Comparison of ENCODE assay signal across 16 mouse cellular contexts in the genomic region with DNA sequence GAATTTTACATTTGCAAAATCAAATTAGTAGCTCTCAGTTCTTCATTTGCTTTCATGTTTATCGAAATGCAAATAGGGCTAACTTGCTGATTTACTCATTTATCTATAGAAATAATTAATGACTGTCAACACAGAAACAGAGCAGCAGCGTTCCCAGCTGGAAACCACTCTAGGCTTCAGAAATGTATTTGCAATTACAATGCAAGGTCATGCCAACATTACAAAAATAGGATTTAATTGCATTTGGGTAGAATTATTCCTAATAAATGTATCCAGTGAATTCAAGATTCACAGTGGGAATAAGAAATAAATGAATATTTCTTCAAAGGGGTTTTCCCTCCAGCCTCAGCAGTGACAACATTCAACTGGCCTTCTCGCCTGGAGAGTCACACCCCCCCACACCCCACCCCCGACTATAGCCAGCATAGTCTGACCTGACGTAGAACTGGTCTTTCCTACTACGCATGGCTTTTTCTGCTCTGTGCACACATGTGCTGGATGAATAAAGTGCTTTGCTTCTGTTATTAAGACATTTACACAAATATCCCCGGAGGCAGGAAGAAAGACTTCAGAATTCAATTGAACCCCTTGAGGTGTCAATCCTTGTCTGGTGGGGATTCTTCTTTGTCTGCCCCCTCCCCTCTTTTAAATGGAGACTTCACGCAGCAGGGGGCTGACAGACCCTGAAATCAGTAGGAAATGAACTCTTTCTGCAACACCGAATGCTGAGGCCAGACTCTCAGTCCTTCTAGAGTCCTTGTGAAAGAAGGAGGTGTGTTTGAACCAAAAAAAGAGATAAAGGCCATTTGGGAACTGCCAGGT.
DNase-seq lines count a peak whose midpoint lies in the region; ATAC-seq and TF ChIP-seq lines count a peak whose summit lies in the region.
"Had no signal": no experiment of that assay in that cellular context is flagged by ENCODE, and none has a peak within 500 bp of the region (broad histone marks: within the 10 kb centered on the region; RNA-seq: fewer than 3 reads in every experiment).

No protein-coding gene starts in this region.

- no peaks in the 10 kb centered on the region for H3K27me3 ChIP-seq in forebrain, embryonic 13.5 days
- H3K27me3 ChIP-seq in hindbrain, postnatal 0 days (ENCODE audit: insufficient read depth, low read length): no peaks in the 10 kb centered on the region
- no peaks in the 10 kb centered on the region for H3K27me3 ChIP-seq in neural tube, embryonic 12.5 days (replicated peaks)
- H3K27me3 ChIP-seq: heart, embryonic 15.5 days; limb, embryonic 13.5 days; Patski had no signal

- H3K9ac ChIP-seq in forebrain, embryonic 13.5 days: no peak overlapping the region
- no peak overlapping the region for H3K9ac ChIP-seq in hindbrain, postnatal 0 days (replicated peaks; ENCODE audit: low read length)
- no peak overlapping the region for H3K9ac ChIP-seq in neural tube, embryonic 12.5 days
- H3K9ac ChIP-seq: heart, embryonic 15.5 days; limb, embryonic 13.5 days had no signal

- H3K9me3 ChIP-seq in forebrain, embryonic 13.5 days (replicated peaks): no peaks in the 10 kb centered on the region
- H3K9me3 ChIP-seq in hindbrain, postnatal 0 days (ENCODE audit: low read length): no peaks in the 10 kb centered on the region
- no peaks in the 10 kb centered on the region for H3K9me3 ChIP-seq in neural tube, embryonic 12.5 days
- H3K9me3 ChIP-seq: heart, embryonic 15.5 days; limb, embryonic 13.5 days had no signal

- H3K36me3 ChIP-seq in forebrain, embryonic 13.5 days (ENCODE audit: poor library complexity, severe bottlenecking): no peaks in the 10 kb centered on the region
- no peaks in the 10 kb centered on the region for H3K36me3 ChIP-seq in hindbrain, postnatal 0 days (ENCODE audit: insufficient read depth, low read length)
- H3K36me3 ChIP-seq in neural tube, embryonic 12.5 days: no peaks in the 10 kb centered on the region
- H3K36me3 ChIP-seq: heart, embryonic 15.5 days; limb, embryonic 13.5 days had no signal

- ATAC-seq in forebrain, embryonic 13.5 days: peak; percentile 73; the same call in 1 of the 2 replicates
- peak; percentile 64 for ATAC-seq in hindbrain, postnatal 0 days
- peak; percentile 74; the same call in 1 of the 2 replicates for ATAC-seq in neural tube, embryonic 12.5 days (ENCODE audit: low FRiP score, low read depth)
- ATAC-seq: Patski had no signal

- H3K4me2 ChIP-seq in forebrain, embryonic 13.5 days: no peak overlapping the region
- H3K4me2 ChIP-seq in hindbrain, postnatal 0 days (ENCODE audit: low read depth, low read length): no peak overlapping the region
- H3K4me2 ChIP-seq in neural tube, embryonic 12.5 days (replicated peaks): peak overlapping the region; percentile 14; the same call in 1 of the 2 replicates
- H3K4me2 ChIP-seq: heart, embryonic 15.5 days; limb, embryonic 13.5 days had no signal

- no peak overlapping the region for H3K27ac ChIP-seq in forebrain, embryonic 13.5 days
- H3K27ac ChIP-seq in hindbrain, postnatal 0 days: no peak overlapping the region
- H3K27ac ChIP-seq in neural tube, embryonic 12.5 days: no peak overlapping the region
- H3K27ac ChIP-seq: heart, embryonic 15.5 days; kidney, postnatal 0 days; limb, embryonic 13.5 days had no signal

- 18% methylated on average over 9 of the region's 9 CpGs for WGBS in forebrain, embryonic 13.5 days
- WGBS in hindbrain, postnatal 0 days: 20% methylated on average over 9 of the region's 9 CpGs
- whole genome bisulfite sequencing in neural tube, embryonic 12.5 days: 25% methylated on average over 9 of the region's 9 CpGs

- DNase-seq in ZHBTc4 (ENCODE audit: low read depth, low spot score): peak; percentile 26
- DNase-seq in hindbrain, postnatal 0 days (ENCODE audit: low spot score): peak; percentile 31
- DNase-seq in spleen, postnatal 4 days (ENCODE audit: low spot score in 2 of 2): no peak
- no peak for DNase-seq in urinary bladder, postnatal 10 days (ENCODE audit: low spot score)
- DNase-seq in adrenal gland, postnatal 25 days: no peak
- DNase-seq: adrenal gland, postnatal 10 days; gastrocnemius, postnatal 36 days; layer of hippocampus, postnatal 36 days; lung, adult 2 months; thymus, postnatal 14 days had no signal

- TF ChIP-seq CTCF in hindbrain, postnatal 0 days (IDR thresholded peaks at IDR 0.05; ENCODE audit: low read depth): no peak

- peaks cover 6% of the 10 kb centered on the region for H3K4me1 ChIP-seq in forebrain, embryonic 13.5 days
- H3K4me1 ChIP-seq in hindbrain, postnatal 0 days (ENCODE audit: insufficient read depth, low read length): no peaks in the 10 kb centered on the region
- H3K4me1 ChIP-seq in neural tube, embryonic 12.5 days: peaks cover 5% of the 10 kb centered on the region; the same call in 1 of the 2 replicates
- H3K4me1 ChIP-seq: heart, embryonic 15.5 days; limb, embryonic 13.5 days had no signal

- H3K4me3 ChIP-seq in forebrain, embryonic 13.5 days: no peak overlapping the region
- no peak overlapping the region for H3K4me3 ChIP-seq in hindbrain, postnatal 0 days (ENCODE audit: low read length)
- H3K4me3 ChIP-seq in neural tube, embryonic 12.5 days: no peak overlapping the region
- H3K4me3 ChIP-seq: heart, embryonic 15.5 days; limb, embryonic 13.5 days had no signal

Comparison
In these comparisons a context has a peak if more than half of its experiments do, and no peak if none do; other contexts are left out.
1. DNase-seq: peak in ZHBTc4 (single experiment) and hindbrain, postnatal 0 days (single experiment); none in spleen, postnatal 4 days (0 of 2), urinary bladder, postnatal 10 days (single experiment) and adrenal gland, postnatal 25 days (single experiment).
2. Peak in every context shown above with its lines, with median percentiles within 50 percentile points of each other: ATAC-seq.